Mouse (Mus musculus) lung, postnatal 14 days (tissue): ENCODE data around the gene Ankrd53.
"Not testable (repeated sequence)": the region's sequence is repeated elsewhere in the genome, so short reads cannot be mapped to it uniquely, and the experiment has no call there.

Experiments used
- DNase-seq: peaks from one replicate; pipeline ENCODE4 v3.0.0; 2021

Ankrd53 gene

DNA sequence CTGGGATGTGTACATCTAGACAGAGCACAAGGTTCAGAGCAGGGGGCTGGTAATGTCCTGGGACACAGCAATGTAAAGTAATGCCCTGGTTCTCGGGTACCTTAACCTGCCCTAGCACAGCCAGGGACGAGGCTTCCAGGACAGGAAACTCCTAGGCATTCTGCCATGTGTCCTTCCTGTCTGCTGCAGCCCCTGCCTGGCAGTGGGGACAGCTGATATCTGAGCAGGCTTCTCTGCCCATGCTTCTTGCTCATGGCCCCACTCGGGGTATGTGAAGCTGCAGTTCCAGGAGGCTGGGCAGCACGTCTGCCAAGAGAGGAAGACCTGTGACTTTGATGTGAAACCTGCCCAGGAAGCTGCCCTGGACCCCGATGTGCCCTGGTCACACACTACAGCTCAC lies 6.0 kb downstream of the Ankrd53 start:
- DNase-seq = peak; percentile 13

- no peak for DNase-seq
Measured at GRCm38 (mm10) chr6:83774126-83774525, 11.7 kb downstream of the Ankrd53 start.

DNA sequence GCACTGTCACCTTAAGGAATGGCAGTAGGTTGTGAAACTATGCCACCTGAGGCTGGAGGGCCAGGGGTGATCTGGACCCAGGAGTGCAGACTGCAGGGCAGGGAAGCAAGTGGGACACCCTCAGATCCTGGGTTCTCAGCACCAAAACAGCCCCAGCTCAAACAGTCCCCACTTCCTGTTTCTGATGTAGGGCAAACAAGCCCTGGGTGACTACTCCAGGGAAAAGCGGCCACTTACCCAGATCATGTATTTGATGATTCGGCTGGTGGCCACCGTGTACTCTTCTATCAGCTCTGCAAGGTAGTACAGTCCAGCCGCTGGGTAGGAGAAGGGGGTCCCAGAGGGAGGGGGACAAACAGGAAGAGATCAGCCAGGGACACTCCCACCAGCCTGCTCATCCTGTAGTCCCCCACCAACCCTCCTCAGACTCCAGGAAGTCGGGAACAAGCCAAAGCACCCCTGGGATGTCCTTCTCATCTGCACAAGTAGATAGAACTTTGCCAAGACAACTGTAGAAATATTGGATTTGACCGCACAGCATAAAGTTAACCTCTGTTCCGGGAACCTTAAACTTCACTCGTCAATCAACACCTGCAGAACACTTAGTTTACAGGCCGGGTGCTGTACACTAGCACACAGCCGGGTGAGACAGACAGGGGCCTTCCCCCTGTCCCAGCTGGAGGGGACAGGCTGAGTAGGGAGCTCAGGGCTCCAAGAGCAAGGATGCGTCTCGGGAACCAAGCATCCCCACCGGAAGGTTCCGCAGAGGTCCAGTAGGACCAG lies 12.5 kb downstream of the Ankrd53 start:
- DNase-seq = peak; percentile 7

DNA sequence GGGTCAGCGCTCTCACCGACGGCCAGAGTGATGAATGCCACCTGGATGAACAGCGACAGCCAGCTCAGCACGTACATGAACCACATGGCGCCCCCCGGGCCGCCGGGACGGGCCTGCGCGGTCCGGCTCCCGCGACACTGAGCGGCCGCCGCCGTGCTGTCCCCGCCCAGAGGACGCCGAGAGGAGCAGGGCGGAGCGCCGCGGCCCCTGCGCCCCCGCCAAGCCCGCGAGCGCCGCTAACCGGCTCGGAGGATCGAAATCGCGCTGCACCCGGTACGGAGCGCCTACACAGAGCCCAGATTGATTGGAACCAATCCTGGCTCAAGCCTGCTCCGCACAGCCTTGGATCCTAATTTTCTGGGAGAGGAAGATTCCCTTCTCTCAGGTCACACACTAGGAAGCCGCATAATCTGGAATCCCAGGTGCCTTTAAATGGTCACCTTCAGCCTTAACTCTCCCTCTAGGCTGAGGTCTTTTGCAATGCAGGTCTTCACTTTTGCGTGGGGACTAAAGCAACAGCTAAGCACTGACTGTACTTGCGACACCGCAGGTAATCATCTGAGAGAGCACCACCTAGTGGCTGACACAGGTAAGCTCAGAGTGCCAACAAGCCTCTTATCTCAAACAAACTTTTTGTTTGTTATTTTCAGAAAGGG lies 13.3 kb downstream of the Ankrd53 start, which contains the start of gene Tex261:
Tex261 (minus strand) TSS at position 176 of the 656 bp plus-strand sequence.
- DNase-seq = peak; percentile 91

DNA sequence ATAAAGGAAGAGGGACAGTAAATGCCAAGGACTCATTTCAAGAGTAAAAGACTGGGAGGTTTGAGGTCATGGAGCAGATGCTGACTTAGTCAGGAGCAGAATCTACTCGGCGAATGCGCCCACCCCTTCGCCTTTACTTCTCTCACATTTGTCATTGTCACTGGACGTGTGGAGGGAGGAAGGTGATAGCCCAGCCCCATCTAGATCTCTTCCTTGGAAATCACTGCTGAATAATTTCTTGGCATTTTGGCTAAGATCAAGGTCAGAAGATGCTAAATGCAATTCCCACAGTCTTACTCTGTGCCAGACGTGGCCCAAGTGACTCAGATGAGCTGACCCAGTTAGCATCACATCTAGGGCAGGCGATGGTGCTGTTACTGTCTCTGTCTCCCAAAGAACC lies 15.9 kb downstream of the Ankrd53 start:
- no peak for DNase-seq

- peak; percentile 67 for DNase-seq
Measured at GRCm38 (mm10) chr6:83779026-83779425, 16.6 kb downstream of the Ankrd53 start.

DNA sequence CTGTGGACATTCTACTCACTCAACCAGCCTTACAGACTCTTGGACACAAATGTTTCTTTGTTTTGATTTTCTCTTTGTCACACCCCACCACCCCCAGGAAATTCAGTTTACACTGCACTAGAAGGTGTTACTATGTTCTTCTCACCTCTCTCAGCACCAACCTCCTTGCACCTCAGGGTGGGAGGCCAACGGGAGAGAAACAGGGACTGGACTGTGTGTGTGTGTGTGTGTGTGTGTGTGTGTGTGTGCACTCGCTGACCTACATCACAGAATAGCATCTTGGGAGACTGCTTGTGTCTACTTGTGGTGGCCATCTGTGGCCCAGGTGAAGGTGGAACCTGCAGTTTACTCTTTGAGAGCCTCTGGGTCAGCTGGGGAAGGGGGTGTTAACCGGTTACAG lies 24.0 kb downstream of the Ankrd53 start:
- no peak for DNase-seq

- no peak for DNase-seq
Measured at GRCm38 (mm10) chr6:83788554-83788953, 26.1 kb downstream of the Ankrd53 start.

DNA sequence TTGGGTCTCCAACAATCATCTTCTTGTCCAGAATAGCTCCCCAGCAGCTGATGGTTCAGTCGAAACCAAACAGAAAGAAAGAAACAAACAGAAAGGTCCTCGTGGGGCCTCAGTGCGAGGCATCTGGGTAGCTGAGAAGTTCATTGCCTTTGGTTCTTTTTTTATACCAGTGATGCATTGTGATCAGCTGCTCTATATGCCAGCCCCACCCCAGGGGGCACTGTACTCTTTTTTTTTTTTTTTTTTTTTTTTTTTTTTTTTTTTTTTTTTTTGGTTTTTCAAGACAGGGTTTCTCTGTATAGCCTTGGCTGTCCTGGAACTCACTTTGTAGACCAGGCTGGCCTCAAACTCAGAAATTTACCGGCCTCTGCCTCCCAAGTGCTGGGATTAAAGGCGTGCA lies 28.1 kb downstream of the Ankrd53 start:
- DNase-seq = not testable (repeated sequence)

DNA sequence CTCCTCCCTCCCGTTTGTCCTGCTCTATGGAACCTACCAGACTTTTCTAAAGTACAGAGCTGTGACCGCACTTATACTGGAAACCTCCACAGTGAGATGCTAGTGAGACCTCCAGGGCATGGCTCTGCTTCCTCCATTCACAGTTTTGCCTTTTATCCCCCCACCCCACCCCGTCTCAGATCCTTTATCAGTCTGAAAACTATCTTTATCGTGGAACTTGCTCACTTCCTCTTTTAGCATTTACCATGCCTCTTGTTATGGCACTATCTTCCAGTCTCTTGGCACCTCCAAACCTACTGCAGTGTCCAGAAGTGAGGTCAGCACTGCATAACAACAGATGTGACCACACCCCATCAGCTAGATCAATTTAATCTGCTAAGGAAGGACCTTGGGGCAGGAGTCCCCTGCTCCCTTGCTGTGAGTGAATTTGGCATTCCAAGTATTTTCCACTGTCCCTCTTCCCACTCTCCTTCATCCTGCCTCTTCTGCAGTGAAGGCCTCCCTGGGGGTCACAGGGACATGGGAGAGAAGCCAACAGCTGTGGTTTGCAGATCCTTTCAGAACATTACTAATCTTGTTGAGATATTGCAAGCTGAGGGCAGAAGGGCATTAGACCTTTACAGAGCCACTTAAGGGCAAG lies 28.9 kb downstream of the Ankrd53 start:
- no peak for DNase-seq

- DNase-seq = peak; percentile 95
Measured at GRCm38 (mm10) chr6:83794760-83795296, 32.4 kb downstream of the Ankrd53 start, which contains the start of gene Nagk. TSS of gene Nagk (plus strand) at chr6:83794982.

GRCm38 (mm10) chr6:83795492-83795900 lies 33.1 kb downstream of the Ankrd53 start:
- DNase-seq = peak; percentile 42

DNA sequence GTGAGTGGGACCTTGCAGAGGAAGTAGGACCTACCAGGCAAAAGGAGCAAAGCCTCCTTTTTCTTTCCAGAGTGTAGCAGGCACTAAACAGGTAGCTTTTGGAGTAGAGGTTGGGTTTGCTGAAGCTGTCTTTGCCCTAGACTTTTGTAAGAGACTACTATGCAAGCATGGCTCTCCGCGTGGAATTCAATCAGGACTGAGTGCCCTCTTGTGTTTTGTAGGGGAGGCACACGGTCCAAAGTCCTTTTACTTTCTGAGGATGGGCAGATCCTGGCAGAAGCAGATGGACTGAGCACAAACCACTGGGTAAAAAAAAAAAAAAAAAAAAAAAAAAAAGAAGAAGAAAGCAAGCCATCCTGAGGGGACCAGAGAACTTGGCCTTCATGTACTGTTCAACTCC lies 34.2 kb downstream of the Ankrd53 start:
- no peak for DNase-seq

GRCm38 (mm10) chr6:83802033-83802432 lies 39.6 kb downstream of the Ankrd53 start:
- no peak for DNase-seq

GRCm38 (mm10) chr6:83802846-83803245 lies 40.4 kb downstream of the Ankrd53 start:
- DNase-seq = no peak

DNA sequence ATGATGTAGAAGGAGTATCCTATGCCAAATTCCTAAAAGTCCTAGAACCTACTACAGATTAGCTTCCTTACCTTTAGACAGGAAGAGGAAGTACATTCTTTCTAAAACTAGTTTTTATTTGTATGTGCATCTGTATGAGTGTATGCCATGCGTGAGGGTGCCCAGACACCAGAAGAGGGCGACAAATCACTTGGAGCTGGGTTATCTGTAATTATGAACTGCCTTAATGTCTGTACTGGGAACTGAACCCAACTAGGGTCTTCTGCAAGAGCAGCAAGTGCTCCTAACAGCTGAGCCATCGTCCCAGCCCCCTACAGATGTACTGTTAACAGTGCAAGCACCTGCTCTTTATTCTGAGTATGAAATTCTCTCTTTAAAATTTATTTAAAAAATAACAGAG lies 53.4 kb downstream of the Ankrd53 start:
- DNase-seq = no peak
